Mouse (Mus musculus): ENCODE data around the gene Tbc1d4.

DNA sequence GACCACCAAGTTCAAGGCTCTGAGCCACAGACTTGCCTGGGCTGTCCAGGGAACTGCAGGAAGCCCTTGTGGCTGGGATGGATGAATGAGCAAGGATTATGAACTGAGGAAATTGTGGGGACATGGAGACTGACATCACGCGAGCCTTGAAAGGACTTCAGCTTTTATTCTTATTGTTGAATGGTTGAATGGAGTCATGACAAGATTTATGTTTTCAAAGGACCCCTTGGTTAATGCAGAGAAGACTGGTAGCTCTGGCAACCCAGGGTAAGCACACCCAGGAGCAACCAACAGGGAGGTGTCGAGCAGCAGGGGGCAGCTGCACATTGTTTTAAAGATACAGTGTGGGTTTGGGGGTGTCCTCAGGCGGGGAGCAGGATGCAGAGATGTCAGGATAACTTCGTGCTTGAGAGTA is 94.4 kb downstream of the Tbc1d4 start:
- TF ChIP-seq CTCF (IDR thresholded peaks at IDR 0.05; ENCODE audit: low read depth, low read length) (no peak), POLR2A (IDR thresholded peaks at IDR 0.05; ENCODE audit: insufficient read depth, low read length) (no peak), EP300 (IDR thresholded peaks at IDR 0.05; ENCODE audit: insufficient read depth, low read depth, low read length) (no peak)

Measured in ES-Bruce4 (cell line).